Mouse (Mus musculus) embryonic facial prominence, embryonic 11.5 days (tissue): Measurements from ENCODE around the gene Ttc9b. TPM values are rescaled to one million over a fixed set of nuclear protein-coding genes. Genes with fewer than 3 reads are reported as not detected.
"Not testable (repeated sequence)": the region's sequence is repeated elsewhere in the genome, so short reads cannot be mapped to it uniquely, and the experiment has no call there.

Experiments
- ATAC-seq: fragments of 200-750 bp; cut with Nextera tagmentation; replicated peaks from 2 replicates; pipeline ENCODE4 v1.8.0; 2017; ENCODE audit warnings: low read depth; ENCODE audit not compliant: insufficient number of reproducible peaks, low FRiP score, low TSS enrichment
- DNase-seq: peaks from one replicate; pipeline ENCODE4 v3.0.0-alpha.2; 2015; ENCODE audit warnings: low spot score
- H3K27ac ChIP-seq: fragments of 300-500 bp; sonication (generic); replicated peaks from 2 replicates; pipeline ENCODE4 v1.5.1; 2014; ENCODE audit warnings: mild to moderate bottlenecking, low read depth, low read length, control low read depth
- H3K27me3 ChIP-seq: fragments of 300-500 bp; sonication (generic); 2 replicates; pipeline ENCODE4 v1.6.1; 2014; ENCODE audit warnings: mild to moderate bottlenecking, low read length, moderate library complexity, mixed read lengths; ENCODE audit not compliant: control insufficient read depth, insufficient read depth
- H3K36me3 ChIP-seq: fragments of 300-500 bp; sonication (generic); replicated peaks from 2 replicates; pipeline ENCODE4 v1.6.1; 2014; ENCODE audit warnings: low read depth, mild to moderate bottlenecking, low read length, moderate library complexity, mixed read lengths; ENCODE audit not compliant: control insufficient read depth, insufficient read depth
- H3K4me1 ChIP-seq: fragments of 300-500 bp; sonication (generic); 2 replicates; pipeline ENCODE4 v1.6.1; 2014; ENCODE audit warnings: low read length, mixed read lengths; ENCODE audit not compliant: control insufficient read depth, insufficient read depth
- H3K4me2 ChIP-seq: fragments of 300-500 bp; sonication (generic); 2 replicates; pipeline ENCODE4 v1.6.1; 2014; ENCODE audit warnings: low read depth, mild to moderate bottlenecking, control low read depth, low read length, moderate library complexity
- H3K4me3 ChIP-seq: fragments of 300-500 bp; sonication (generic); 2 replicates; pipeline ENCODE4 v1.5.1; 2014; ENCODE audit warnings: low read depth, low read length, control low read depth
- H3K9ac ChIP-seq: fragments of 300-500 bp; sonication (generic); replicated peaks from 2 replicates; pipeline ENCODE4 v1.6.1; 2014; ENCODE audit warnings: mild to moderate bottlenecking, control low read depth, low read length
- H3K9me3 ChIP-seq: fragments of 300-500 bp; sonication (generic); replicated peaks from 2 replicates; pipeline ENCODE4 v1.6.1; 2016; ENCODE audit warnings: mild to moderate bottlenecking, low read length, inconsistent platforms, mixed read lengths; ENCODE audit not compliant: control insufficient read depth
- WGBS: fragments of 180-500 bp; shearing (Covaris S2); extraction: QIAGEN DNeasy Blood & Tissue Kit; methylation state at CpG from one replicate; pipeline ENCODE4 v1.1.7; 2014; 5-methylcytosine and 5-hydroxymethylcytosine counted together
- polyA plus RNA-seq: library from polyadenylated mRNA; unstranded; fragments of >200 nt; fragmentation: Nextera tagmentation; extraction: Ambion mirVana; gene quantifications from 2 replicates; pipeline ENCODE4 v1.2.1, GENCODE M21; 2014

The Ttc9b gene
- polyA plus RNA-seq, 1 experiment from 2014 or later: 2.0 TPM

DNA sequence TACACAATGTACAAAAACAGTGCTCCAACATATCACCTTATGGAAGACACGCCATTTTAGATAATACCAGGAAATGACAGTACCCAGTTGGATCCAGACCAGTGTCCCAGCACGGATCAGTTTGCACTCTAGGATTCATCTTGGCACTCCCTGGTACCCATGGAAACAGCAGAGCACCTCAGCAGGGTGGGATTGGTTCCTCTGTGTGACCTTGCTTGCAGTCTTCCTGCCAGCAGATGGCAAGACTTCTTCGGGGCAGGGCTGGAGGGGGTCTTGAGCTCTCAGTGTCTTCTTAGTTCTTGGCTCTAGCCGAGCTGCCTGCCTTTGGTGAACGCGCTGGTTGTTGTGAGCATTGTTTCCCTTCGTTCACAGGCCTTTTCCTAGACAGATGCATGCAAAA, 26.0 kb upstream of the Ttc9b start:
- ATAC-seq (no peak), DNase-seq (no peak)
- H3K36me3 ChIP-seq: peaks cover 3% of the 10 kb centered on the region
- no peak overlapping the region for H3K9ac ChIP-seq
- H3K9me3 ChIP-seq: no peaks in the 10 kb centered on the region
- H3K27ac ChIP-seq: no peak overlapping the region
- no peaks in the 10 kb centered on the region for H3K27me3 ChIP-seq
- no peaks in the 10 kb centered on the region for H3K4me1 ChIP-seq
- 92% methylated on average over 7 of the region's 7 CpGs for WGBS
- no peak overlapping the region for H3K4me2 ChIP-seq
- H3K4me3 ChIP-seq: no peak overlapping the region

DNA sequence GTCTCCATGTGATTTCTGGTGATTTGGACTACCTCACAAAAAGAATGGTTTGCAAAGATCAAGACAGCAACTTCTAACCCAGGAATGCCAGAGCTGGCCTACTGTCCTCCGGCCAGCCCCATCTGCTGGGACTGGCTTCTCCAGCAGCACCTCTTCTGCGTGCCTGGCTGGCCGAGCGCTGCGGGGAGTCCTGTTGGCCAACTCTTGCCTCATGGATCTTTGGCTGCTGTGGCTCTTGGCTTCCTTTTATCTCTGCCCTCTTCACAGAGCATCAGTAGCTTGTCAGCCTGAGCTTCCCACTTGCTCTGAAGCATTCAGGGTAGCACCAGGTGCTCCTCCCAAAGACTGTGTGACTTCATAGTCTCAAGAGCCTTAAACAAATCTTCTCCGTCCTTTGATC, 25.5 kb upstream of the Ttc9b start:
- DNase-seq: no peak
- Histone ChIP-seq H3K27me3 (no peaks in the 10 kb centered on the region), H3K4me2 (no peak overlapping the region), H3K27ac (no peak overlapping the region), H3K4me1 (no peaks in the 10 kb centered on the region), H3K4me3 (no peak overlapping the region), H3K36me3 (peaks cover 3% of the 10 kb centered on the region), H3K9ac (no peak overlapping the region), H3K9me3 (no peaks in the 10 kb centered on the region)
- no peak for ATAC-seq
- WGBS: 96% methylated on average over 6 of the region's 6 CpGs

DNA sequence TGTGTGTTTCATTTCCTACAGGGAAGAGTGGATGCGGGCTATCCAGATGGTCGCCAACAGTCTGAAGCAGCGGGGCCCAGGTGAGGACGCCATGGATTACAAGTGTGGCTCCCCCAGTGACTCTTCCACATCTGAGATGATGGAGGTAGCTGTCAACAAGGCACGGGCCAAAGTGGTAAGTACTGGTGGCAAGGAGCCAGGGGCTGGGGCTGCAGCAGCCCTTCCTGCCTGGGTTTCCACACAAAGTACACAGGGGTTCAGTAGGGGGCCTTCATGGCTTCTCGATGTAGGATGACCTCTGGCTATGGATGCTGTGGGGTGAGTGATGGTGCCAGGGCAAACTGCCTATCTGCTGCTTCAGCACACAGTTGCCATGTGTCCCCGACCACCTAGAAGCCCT, 24.9 kb upstream of the Ttc9b start:
- H3K27ac ChIP-seq, H3K36me3 ChIP-seq, H3K4me1 ChIP-seq, H3K9me3 ChIP-seq, H3K27me3 ChIP-seq, H3K4me3 ChIP-seq, H3K4me2 ChIP-seq, ATAC-seq, DNase-seq, H3K9ac ChIP-seq: not testable (repeated sequence)
- WGBS: 94% methylated on average over 7 of the region's 7 CpGs

DNA sequence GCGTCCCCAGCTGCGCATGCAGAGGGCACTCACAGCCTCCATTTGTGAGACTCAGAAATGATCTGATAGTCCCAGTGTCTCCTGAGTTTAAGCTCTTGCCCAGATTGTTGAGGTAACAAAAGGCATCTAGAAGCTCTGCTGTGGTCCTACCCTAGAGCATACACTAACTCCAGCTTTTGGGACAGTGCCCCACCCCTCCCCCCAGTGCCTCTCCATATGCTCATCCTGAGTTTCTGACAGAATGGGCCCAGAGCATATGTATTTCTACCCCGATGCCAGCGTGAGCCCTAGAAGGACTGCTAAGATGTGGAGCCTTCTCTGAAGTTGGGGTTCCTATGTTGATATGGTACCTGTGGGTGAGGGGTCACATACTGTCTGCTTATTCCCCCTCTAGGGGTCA, 22.3 kb upstream of the Ttc9b start:
- peaks cover 3% of the 10 kb centered on the region for H3K36me3 ChIP-seq
- H3K27me3 ChIP-seq: no peaks in the 10 kb centered on the region
- ATAC-seq (no peak), DNase-seq (no peak)
- no peak overlapping the region for H3K27ac ChIP-seq
- WGBS: 93% methylated on average over 4 of the region's 4 CpGs
- no peaks in the 10 kb centered on the region for H3K9me3 ChIP-seq
- H3K4me3 ChIP-seq: no peak overlapping the region
- H3K9ac ChIP-seq: no peak overlapping the region
- H3K4me2 ChIP-seq: no peak overlapping the region
- no peaks in the 10 kb centered on the region for H3K4me1 ChIP-seq

DNA sequence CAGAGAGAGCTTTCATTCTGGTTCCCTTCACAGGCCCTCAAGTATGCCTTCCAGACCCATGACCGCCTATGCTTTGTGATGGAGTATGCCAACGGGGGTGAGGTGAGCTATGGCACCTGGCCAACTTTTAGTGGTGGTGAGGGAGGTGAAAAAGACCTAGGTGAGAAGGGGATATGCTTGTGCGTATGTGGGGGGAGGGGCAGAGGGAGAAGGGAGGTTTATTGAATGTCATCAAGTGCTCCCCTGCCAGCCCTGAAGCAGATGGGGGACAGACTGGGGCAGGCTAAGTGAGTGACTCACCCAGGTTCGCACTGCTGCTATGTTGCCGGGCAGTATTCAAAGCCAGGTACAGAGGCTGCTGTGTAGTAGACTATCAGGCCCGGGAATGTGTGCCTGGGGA, 20.5 kb upstream of the Ttc9b start:
- no peak overlapping the region for H3K4me2 ChIP-seq
- no peak overlapping the region for H3K9ac ChIP-seq
- no peaks in the 10 kb centered on the region for H3K27me3 ChIP-seq
- ATAC-seq: no peak
- 92% methylated on average over 6 of the region's 6 CpGs for WGBS
- no peaks in the 10 kb centered on the region for H3K4me1 ChIP-seq
- H3K36me3 ChIP-seq: no peaks in the 10 kb centered on the region; the same call in none of the 2 replicates
- no peak overlapping the region for H3K4me3 ChIP-seq
- H3K9me3 ChIP-seq: no peaks in the 10 kb centered on the region
- DNase-seq: no peak
- no peak overlapping the region for H3K27ac ChIP-seq

DNA sequence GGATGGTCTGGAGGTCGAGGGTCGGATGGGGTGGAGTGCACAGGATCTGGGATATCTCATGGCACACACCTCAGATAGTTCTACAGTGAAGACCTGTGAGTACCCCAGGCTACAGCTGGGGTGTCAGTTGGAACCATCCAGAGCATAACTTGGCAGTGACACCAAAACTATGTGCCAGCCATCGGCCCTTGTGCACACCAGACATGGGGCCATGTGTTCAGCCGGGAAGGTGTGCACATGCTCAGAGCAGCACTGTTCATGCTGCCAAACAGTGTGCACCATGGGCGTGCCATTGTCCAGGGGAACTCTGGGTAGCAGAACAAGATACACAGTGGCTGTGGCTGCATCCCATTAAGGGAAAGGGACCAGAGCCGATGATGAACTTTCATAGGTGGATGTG, 19.0 kb upstream of the Ttc9b start:
- no peak for DNase-seq
- Histone ChIP-seq H3K27me3 (no peaks in the 10 kb centered on the region), H3K9ac (no peak overlapping the region), H3K9me3 (no peaks in the 10 kb centered on the region), H3K27ac (no peak overlapping the region), H3K4me2 (no peak overlapping the region), H3K4me3 (no peak overlapping the region), H3K36me3 (no peaks in the 10 kb centered on the region; the same call in none of the 2 replicates), H3K4me1 (no peaks in the 10 kb centered on the region)
- no peak for ATAC-seq
- WGBS: 95% methylated on average over 6 of the region's 6 CpGs

DNA sequence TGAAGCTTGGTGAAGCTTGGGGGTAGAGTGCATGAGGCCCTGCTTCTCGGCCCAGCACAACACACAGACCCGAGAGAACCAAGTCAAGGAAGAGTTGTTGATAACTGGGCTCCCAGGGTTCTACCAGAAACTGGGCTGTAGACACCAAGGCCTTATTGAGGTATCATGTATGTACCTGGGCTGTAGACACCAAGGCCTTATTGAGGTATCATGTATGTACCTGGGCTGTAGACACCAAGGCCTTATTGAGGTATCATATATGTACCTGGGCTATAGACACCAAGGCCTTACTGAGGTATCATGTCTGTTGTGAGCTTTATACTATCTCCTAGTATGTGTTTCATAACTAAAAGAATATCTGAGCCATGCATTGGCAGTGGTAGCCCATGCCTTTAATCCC, 18.6 kb upstream of the Ttc9b start:
- not testable (repeated sequence) for H3K36me3 ChIP-seq, H3K4me3 ChIP-seq, H3K27ac ChIP-seq, H3K4me2 ChIP-seq, H3K9ac ChIP-seq, ATAC-seq, H3K9me3 ChIP-seq, DNase-seq, H3K4me1 ChIP-seq, H3K27me3 ChIP-seq
- 100% methylated on average over 2 of the region's 2 CpGs for WGBS

DNA sequence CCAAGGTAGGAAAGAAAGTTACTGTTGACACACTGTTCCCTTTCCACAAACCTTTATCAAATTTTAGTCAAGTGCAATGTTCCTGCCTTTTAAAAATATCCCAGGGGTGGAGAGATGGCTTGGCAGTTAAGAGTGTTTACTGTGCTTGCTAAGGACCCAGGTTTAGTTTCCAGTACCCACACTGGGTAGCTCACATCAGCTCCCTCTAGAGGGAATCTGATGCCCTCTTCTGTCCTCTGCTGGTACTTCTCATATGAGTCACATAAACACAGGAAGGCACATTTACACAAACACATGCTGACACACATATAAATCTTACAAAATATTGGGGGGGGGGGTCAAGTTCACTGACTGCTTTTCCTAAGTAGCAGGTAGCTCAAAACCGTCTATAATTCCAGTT, 9.2 kb upstream of the Ttc9b start:
- no peak overlapping the region for H3K9ac ChIP-seq
- H3K4me3 ChIP-seq: no peak overlapping the region
- no peaks in the 10 kb centered on the region for H3K9me3 ChIP-seq
- WGBS: 36% methylated on average over 1 of the region's 1 CpGs
- no peaks in the 10 kb centered on the region for H3K36me3 ChIP-seq
- H3K4me1 ChIP-seq: no peaks in the 10 kb centered on the region
- no peak overlapping the region for H3K4me2 ChIP-seq
- no peak for ATAC-seq
- no peaks in the 10 kb centered on the region for H3K27me3 ChIP-seq
- no peak for DNase-seq
- no peak overlapping the region for H3K27ac ChIP-seq
